Mouse (Mus musculus): ENCODE results near the gene Specc1l. TPM values are rescaled to one million over a fixed set of nuclear protein-coding genes. Genes with fewer than 3 reads are reported as not detected.

Gene Specc1l
- polyA plus RNA-seq, 1 experiment from 2014 or later, result 24.8 TPM

- Histone ChIP-seq H3K27me3 (replicated peaks; ENCODE audit: control insufficient read depth, insufficient read depth, low read length) (no peaks in the 10 kb centered on the region), H3K9ac (ENCODE audit: low read length) (no peak overlapping the region), H3K36me3 (ENCODE audit: control insufficient read depth, insufficient read depth, low read length) (peaks cover 58% of the 10 kb centered on the region; the same call in 1 of the 2 replicates), H3K4me1 (replicated peaks; ENCODE audit: control insufficient read depth, insufficient read depth, low read length) (no peaks in the 10 kb centered on the region), H3K27ac (ENCODE audit: low read depth) (no peak overlapping the region), H3K4me2 (ENCODE audit: low read length) (no peak overlapping the region), H3K4me3 (ENCODE audit: low read depth, low read length) (no peak overlapping the region), H3K9me3 (ENCODE audit: control insufficient read depth, low read length) (no peaks in the 10 kb centered on the region)
- no peak for ATAC-seq (replicated peaks; ENCODE audit: low FRiP score, low TSS enrichment, low read depth)
- 72% methylated on average over 4 of the region's 4 CpGs for WGBS
- DNase-seq (ENCODE audit: low spot score), result no peak
These were observed 82.5 kb downstream of the Specc1l start for GRCm38 (mm10) chr10:75294362-75294761.

- Histone ChIP-seq H3K4me1 (replicated peaks; ENCODE audit: control insufficient read depth, insufficient read depth, low read length) (peaks cover 4% of the 10 kb centered on the region; the same call in 1 of the 2 replicates), H3K27me3 (replicated peaks; ENCODE audit: control insufficient read depth, insufficient read depth, low read length) (no peaks in the 10 kb centered on the region), H3K4me2 (ENCODE audit: low read length) (no peak overlapping the region), H3K9me3 (ENCODE audit: control insufficient read depth, low read length) (no peaks in the 10 kb centered on the region), H3K4me3 (ENCODE audit: low read depth, low read length) (no peak overlapping the region), H3K36me3 (ENCODE audit: control insufficient read depth, insufficient read depth, low read length) (peaks cover 52% of the 10 kb centered on the region; the same call in 1 of the 2 replicates), H3K9ac (ENCODE audit: low read length) (no peak overlapping the region), H3K27ac (ENCODE audit: low read depth) (no peak overlapping the region)
- no peak for ATAC-seq (replicated peaks; ENCODE audit: low FRiP score, low TSS enrichment, low read depth)
- WGBS, result 65% methylated on average over 4 of the region's 4 CpGs
- peak; percentile 42 for DNase-seq (ENCODE audit: low spot score)
These were observed 83.1 kb downstream of the Specc1l start for GRCm38 (mm10) chr10:75294926-75295325.

GRCm38 (mm10) chr10:75298608-75299007 is 86.7 kb downstream of the Specc1l start:
- Histone ChIP-seq H3K9me3 (ENCODE audit: control insufficient read depth, low read length) (no peaks in the 10 kb centered on the region), H3K27me3 (replicated peaks; ENCODE audit: control insufficient read depth, insufficient read depth, low read length) (no peaks in the 10 kb centered on the region), H3K27ac (ENCODE audit: low read depth) (no peak overlapping the region), H3K4me1 (replicated peaks; ENCODE audit: control insufficient read depth, insufficient read depth, low read length) (peaks cover 4% of the 10 kb centered on the region; the same call in 1 of the 2 replicates), H3K36me3 (ENCODE audit: control insufficient read depth, insufficient read depth, low read length) (peaks cover 43% of the 10 kb centered on the region), H3K9ac (ENCODE audit: low read length) (no peak overlapping the region), H3K4me2 (ENCODE audit: low read length) (no peak overlapping the region), H3K4me3 (ENCODE audit: low read depth, low read length) (no peak overlapping the region)
- whole genome bisulfite sequencing, result 93% methylated on average over 5 of the region's 5 CpGs
- DNase-seq (ENCODE audit: low spot score), result no peak
- ATAC-seq (replicated peaks; ENCODE audit: low FRiP score, low TSS enrichment, low read depth), result no peak

- DNase-seq (ENCODE audit: low spot score) (peak; percentile 70), ATAC-seq (replicated peaks; ENCODE audit: low FRiP score, low TSS enrichment, low read depth) (no peak; the same call in 1 of the 2 replicates)
- no peak overlapping the region for H3K4me3 ChIP-seq (ENCODE audit: low read depth, low read length)
- H3K27me3 ChIP-seq (replicated peaks; ENCODE audit: control insufficient read depth, insufficient read depth, low read length), result no peaks in the 10 kb centered on the region
- H3K36me3 ChIP-seq (ENCODE audit: control insufficient read depth, insufficient read depth, low read length), result peaks cover 43% of the 10 kb centered on the region
- H3K4me2 ChIP-seq (ENCODE audit: low read length), result no peak overlapping the region
- H3K9me3 ChIP-seq (ENCODE audit: control insufficient read depth, low read length), result no peaks in the 10 kb centered on the region
- 62% methylated on average over 5 of the region's 5 CpGs for WGBS
- H3K9ac ChIP-seq (ENCODE audit: low read length), result no peak overlapping the region
- H3K4me1 ChIP-seq (replicated peaks; ENCODE audit: control insufficient read depth, insufficient read depth, low read length), result peaks cover 4% of the 10 kb centered on the region; the same call in 1 of the 2 replicates
- no peak overlapping the region for H3K27ac ChIP-seq (ENCODE audit: low read depth)
These were observed 88.0 kb downstream of the Specc1l start for GRCm38 (mm10) chr10:75299785-75300418.

- WGBS, result 93% methylated on average over 12 of the region's 12 CpGs
- no peak overlapping the region for H3K27ac ChIP-seq (ENCODE audit: low read depth)
- no peak overlapping the region for H3K4me2 ChIP-seq (ENCODE audit: low read length)
- H3K9me3 ChIP-seq (ENCODE audit: control insufficient read depth, low read length), result no peaks in the 10 kb centered on the region
- DNase-seq (ENCODE audit: low spot score) (no peak), ATAC-seq (replicated peaks; ENCODE audit: low FRiP score, low TSS enrichment, low read depth) (no peak)
- H3K4me1 ChIP-seq (replicated peaks; ENCODE audit: control insufficient read depth, insufficient read depth, low read length), result peaks cover 4% of the 10 kb centered on the region; the same call in 1 of the 2 replicates
- H3K36me3 ChIP-seq (ENCODE audit: control insufficient read depth, insufficient read depth, low read length), result peaks cover 41% of the 10 kb centered on the region
- no peak overlapping the region for H3K9ac ChIP-seq (ENCODE audit: low read length)
- no peaks in the 10 kb centered on the region for H3K27me3 ChIP-seq (replicated peaks; ENCODE audit: control insufficient read depth, insufficient read depth, low read length)
- no peak overlapping the region for H3K4me3 ChIP-seq (ENCODE audit: low read depth, low read length)
These were observed 89.4 kb downstream of the Specc1l start for GRCm38 (mm10) chr10:75301195-75301806.

- WGBS, result 89% methylated on average over 4 of the region's 4 CpGs
- H3K4me3 ChIP-seq (ENCODE audit: low read depth, low read length), result no peak overlapping the region
- no peak overlapping the region for H3K27ac ChIP-seq (ENCODE audit: low read depth)
- ATAC-seq (replicated peaks; ENCODE audit: low FRiP score, low TSS enrichment, low read depth) (no peak), DNase-seq (ENCODE audit: low spot score) (no peak)
- no peaks in the 10 kb centered on the region for H3K9me3 ChIP-seq (ENCODE audit: control insufficient read depth, low read length)
- no peak overlapping the region for H3K4me2 ChIP-seq (ENCODE audit: low read length)
- H3K27me3 ChIP-seq (replicated peaks; ENCODE audit: control insufficient read depth, insufficient read depth, low read length), result no peaks in the 10 kb centered on the region
- no peak overlapping the region for H3K9ac ChIP-seq (ENCODE audit: low read length)
- peaks cover 47% of the 10 kb centered on the region for H3K36me3 ChIP-seq (ENCODE audit: control insufficient read depth, insufficient read depth, low read length)
- H3K4me1 ChIP-seq (replicated peaks; ENCODE audit: control insufficient read depth, insufficient read depth, low read length), result peaks cover 4% of the 10 kb centered on the region; the same call in 1 of the 2 replicates
These were observed 90.1 kb downstream of the Specc1l start for GRCm38 (mm10) chr10:75301937-75302336.

- Histone ChIP-seq H3K9me3 (ENCODE audit: control insufficient read depth, low read length) (no peaks in the 10 kb centered on the region), H3K9ac (ENCODE audit: low read length) (no peak overlapping the region), H3K4me2 (ENCODE audit: low read length) (no peak overlapping the region), H3K27ac (ENCODE audit: low read depth) (no peak overlapping the region), H3K4me3 (ENCODE audit: low read depth, low read length) (no peak overlapping the region), H3K36me3 (ENCODE audit: control insufficient read depth, insufficient read depth, low read length) (peaks cover 49% of the 10 kb centered on the region), H3K27me3 (replicated peaks; ENCODE audit: control insufficient read depth, insufficient read depth, low read length) (no peaks in the 10 kb centered on the region), H3K4me1 (replicated peaks; ENCODE audit: control insufficient read depth, insufficient read depth, low read length) (peaks cover 4% of the 10 kb centered on the region; the same call in 1 of the 2 replicates)
- 93% methylated on average over 4 of the region's 4 CpGs for WGBS
- no peak for DNase-seq (ENCODE audit: low spot score)
- ATAC-seq (replicated peaks; ENCODE audit: low FRiP score, low TSS enrichment, low read depth), result no peak
These were observed 90.7 kb downstream of the Specc1l start for GRCm38 (mm10) chr10:75302536-75302935.

GRCm38 (mm10) chr10:75303324-75304048 is 91.6 kb downstream of the Specc1l start:
- ATAC-seq (replicated peaks; ENCODE audit: low FRiP score, low TSS enrichment, low read depth) (no peak), DNase-seq (ENCODE audit: low spot score) (no peak)
- peaks cover 4% of the 10 kb centered on the region; the same call in 1 of the 2 replicates for H3K4me1 ChIP-seq (replicated peaks; ENCODE audit: control insufficient read depth, insufficient read depth, low read length)
- no peak overlapping the region for H3K4me2 ChIP-seq (ENCODE audit: low read length)
- no peak overlapping the region for H3K27ac ChIP-seq (ENCODE audit: low read depth)
- no peaks in the 10 kb centered on the region for H3K27me3 ChIP-seq (replicated peaks; ENCODE audit: control insufficient read depth, insufficient read depth, low read length)
- H3K9me3 ChIP-seq (ENCODE audit: control insufficient read depth, low read length), result no peaks in the 10 kb centered on the region
- H3K9ac ChIP-seq (ENCODE audit: low read length), result no peak overlapping the region
- peaks cover 51% of the 10 kb centered on the region for H3K36me3 ChIP-seq (ENCODE audit: control insufficient read depth, insufficient read depth, low read length)
- WGBS, result 84% methylated on average over 8 of the region's 8 CpGs
- no peak overlapping the region for H3K4me3 ChIP-seq (ENCODE audit: low read depth, low read length)
